Mouse (Mus musculus) bone marrow, adult 2 months (tissue): ENCODE results near the gene Camta1.

Source experiments
- CTCF ChIP-seq: fragments of 200-500 bp; IDR thresholded peaks from 2 replicates; pipeline ENCODE4 v1.5.1; 2011; ENCODE audit warnings: low read length, control low read depth; ENCODE audit not compliant: control insufficient read depth, insufficient read depth
- POLR2A ChIP-seq: fragments of 200-500 bp; IDR thresholded peaks from 2 replicates; pipeline ENCODE4 v1.6.1; 2011; ENCODE audit warnings: low read depth, mild to moderate bottlenecking, control low read depth, low read length, borderline replicate concordance; ENCODE audit not compliant: control insufficient read depth

DNA sequence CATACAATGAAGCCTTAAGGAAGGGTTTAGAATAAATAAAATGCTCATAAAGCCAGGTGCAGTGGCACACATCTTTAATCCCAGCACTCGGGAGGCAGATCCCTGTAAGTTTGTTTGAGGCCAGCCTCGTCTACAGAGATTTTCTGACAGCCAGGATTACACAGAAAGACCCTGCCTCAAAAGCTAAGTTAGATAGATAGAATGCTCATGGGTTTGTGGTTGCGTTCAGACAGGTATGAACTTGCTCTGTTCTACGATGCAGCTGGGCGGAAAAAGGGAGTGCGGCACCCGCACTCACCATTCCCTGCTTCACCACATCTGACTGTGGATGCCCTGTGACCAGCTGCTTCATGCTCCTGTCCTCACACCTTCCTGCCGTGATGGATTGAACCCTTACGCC is 882.2 kb downstream of the Camta1 start:
- no peak for TF ChIP-seq CTCF
- TF ChIP-seq POLR2A = no peak
